Mouse (Mus musculus) liver, embryonic 16.5 days (tissue): ENCODE results near the gene Uqcrc2. TPM values are rescaled to one million over a fixed set of nuclear protein-coding genes. Genes with fewer than 3 reads are reported as not detected.

Experiments
- ATAC-seq: fragments of 200-750 bp; cut with Nextera tagmentation; 2 replicates; pipeline ENCODE4 v1.8.0; 2017; ENCODE audit warnings: low read depth, mild to moderate bottlenecking, moderate number of reproducible peaks, moderate library complexity
- H3K27ac ChIP-seq: fragments of 300-500 bp; sonication (generic); 2 replicates; pipeline ENCODE4 v1.5.1; 2014; ENCODE audit warnings: mild to moderate bottlenecking, low read length
- H3K27me3 ChIP-seq: fragments of 300-500 bp; sonication (generic); 2 replicates; pipeline ENCODE4 v1.6.1; 2014; ENCODE audit warnings: low read depth, low read length, mixed read lengths; ENCODE audit not compliant: control insufficient read depth, insufficient read depth
- H3K36me3 ChIP-seq: fragments of 300-500 bp; sonication (generic); 2 replicates; pipeline ENCODE4 v1.6.1; 2014; ENCODE audit warnings: mild to moderate bottlenecking; ENCODE audit not compliant: control insufficient read depth, insufficient read depth
- H3K4me1 ChIP-seq: fragments of 300-500 bp; sonication (generic); 2 replicates; pipeline ENCODE4 v1.6.1; 2014; ENCODE audit warnings: low read depth, low read length, mixed read lengths; ENCODE audit not compliant: control insufficient read depth
- H3K4me2 ChIP-seq: fragments of 300-500 bp; sonication (generic); 2 replicates; pipeline ENCODE4 v1.6.1; 2014; ENCODE audit warnings: low read depth, low read length, mixed read lengths
- H3K4me3 ChIP-seq: fragments of 300-500 bp; sonication (generic); 2 replicates; pipeline ENCODE4 v1.5.1; 2014; ENCODE audit warnings: low read depth, mild to moderate bottlenecking, low read length
- H3K9ac ChIP-seq: fragments of 300-500 bp; sonication (generic); 2 replicates; pipeline ENCODE4 v1.6.1; 2014; ENCODE audit warnings: low read depth, low read length
- H3K9me3 ChIP-seq: fragments of 300-500 bp; sonication (generic); replicated peaks from 2 replicates; pipeline ENCODE4 v1.6.1; 2016; ENCODE audit warnings: low read length; ENCODE audit not compliant: control insufficient read depth
- WGBS: fragments of 180-500 bp; shearing (Covaris S2); extraction: QIAGEN DNeasy Blood & Tissue Kit; methylation state at CpG from one replicate; pipeline ENCODE4 v1.1.7; 2014; ENCODE audit not compliant: insufficient replicate concordance; 5-methylcytosine and 5-hydroxymethylcytosine counted together
- polyA plus RNA-seq: library from polyadenylated mRNA; unstranded; fragments of >200 nt; fragmentation: Nextera tagmentation; extraction: Ambion mirVana; gene quantifications from 2 replicates; pipeline ENCODE4 v1.2.1, GENCODE M21; 2015

The Uqcrc2 gene
- polyA plus RNA-seq, 1 experiment from 2014 or later: 119 TPM

GRCm38 (mm10) chr7:120699586-120699985, 64.6 kb downstream of the Uqcrc2 start:
- Histone ChIP-seq H3K27me3 (no peaks in the 10 kb centered on the region), H3K4me1 (peaks cover 8% of the 10 kb centered on the region), H3K9me3 (no peaks in the 10 kb centered on the region), H3K4me3 (no peak overlapping the region), H3K4me2 (no peak overlapping the region), H3K36me3 (no peaks in the 10 kb centered on the region), H3K9ac (no peak overlapping the region), H3K27ac (no peak overlapping the region)
- ATAC-seq: no peak
- 66% methylated on average over 6 of the region's 6 CpGs for WGBS

DNA sequence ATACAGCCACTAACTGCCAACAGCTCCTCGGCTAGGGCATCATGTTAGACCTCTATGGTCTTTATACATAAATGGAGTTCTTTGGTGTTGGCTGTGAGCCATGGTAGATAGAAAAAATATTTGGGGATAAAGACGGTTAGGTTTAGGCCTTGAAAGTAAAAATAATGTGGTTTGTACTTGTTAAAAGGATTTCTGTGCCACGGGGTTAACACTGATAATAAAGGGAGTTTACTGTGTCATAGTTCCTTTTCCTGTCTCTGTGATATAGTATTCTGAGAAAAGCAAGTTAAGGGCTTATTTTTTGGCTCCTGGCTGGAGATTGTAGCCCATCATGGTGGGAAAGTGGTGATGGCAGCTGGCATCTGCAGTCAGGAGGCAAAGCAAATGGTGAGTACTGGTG, 68.9 kb downstream of the Uqcrc2 start:
- Histone ChIP-seq H3K27ac (no peak overlapping the region), H3K27me3 (no peaks in the 10 kb centered on the region), H3K9ac (no peak overlapping the region), H3K36me3 (no peaks in the 10 kb centered on the region), H3K4me3 (no peak overlapping the region), H3K9me3 (no peaks in the 10 kb centered on the region), H3K4me2 (no peak overlapping the region), H3K4me1 (no peaks in the 10 kb centered on the region; the same call in 1 of the 2 replicates)
- ATAC-seq: no peak
- 27% methylated on average over 3 of the region's 3 CpGs for WGBS

Other genes with a start within 250 kb of the Uqcrc2 start
- not detected in 2 replicates for gene Abca16, start 225.5 kb upstream of the Uqcrc2 start, polyA plus RNA-seq
- gene Pdzd9, start 35.2 kb downstream of the Uqcrc2 start, polyA plus RNA-seq: 0.13 TPM in 2 replicates
- 2.2 and 2.4 TPM in 2 replicates for gene Mosmo, start 42.4 kb downstream of the Uqcrc2 start, polyA plus RNA-seq
- gene Vwa3a, start 104.1 kb downstream of the Uqcrc2 start, polyA plus RNA-seq: 0.12 and 0.22 TPM in 2 replicates
- gene Gm5737, start 177.2 kb downstream of the Uqcrc2 start, polyA plus RNA-seq: not detected in 2 replicates
- gene Eef2k, start 207.7 kb downstream of the Uqcrc2 start, polyA plus RNA-seq: 46.5 and 52.1 TPM in 2 replicates